Mouse (Mus musculus) cerebellum, postnatal 36 days (tissue): ENCODE measurements around the gene Aco2.
A peak's percentile ranks its signal among the peaks of the same experiment; 100 is the strongest.
"Not testable (repeated sequence)": the region's sequence is repeated elsewhere in the genome, so short reads cannot be mapped to it uniquely, and the experiment has no call there.

Experiments used
- DNase-seq, 2 experiments: peaks; one replicate each; pipeline ENCODE4 v3.0.0; 2021 to 2022; ENCODE audit warnings: mixed read lengths in 2 of 2

The Aco2 gene

DNA sequence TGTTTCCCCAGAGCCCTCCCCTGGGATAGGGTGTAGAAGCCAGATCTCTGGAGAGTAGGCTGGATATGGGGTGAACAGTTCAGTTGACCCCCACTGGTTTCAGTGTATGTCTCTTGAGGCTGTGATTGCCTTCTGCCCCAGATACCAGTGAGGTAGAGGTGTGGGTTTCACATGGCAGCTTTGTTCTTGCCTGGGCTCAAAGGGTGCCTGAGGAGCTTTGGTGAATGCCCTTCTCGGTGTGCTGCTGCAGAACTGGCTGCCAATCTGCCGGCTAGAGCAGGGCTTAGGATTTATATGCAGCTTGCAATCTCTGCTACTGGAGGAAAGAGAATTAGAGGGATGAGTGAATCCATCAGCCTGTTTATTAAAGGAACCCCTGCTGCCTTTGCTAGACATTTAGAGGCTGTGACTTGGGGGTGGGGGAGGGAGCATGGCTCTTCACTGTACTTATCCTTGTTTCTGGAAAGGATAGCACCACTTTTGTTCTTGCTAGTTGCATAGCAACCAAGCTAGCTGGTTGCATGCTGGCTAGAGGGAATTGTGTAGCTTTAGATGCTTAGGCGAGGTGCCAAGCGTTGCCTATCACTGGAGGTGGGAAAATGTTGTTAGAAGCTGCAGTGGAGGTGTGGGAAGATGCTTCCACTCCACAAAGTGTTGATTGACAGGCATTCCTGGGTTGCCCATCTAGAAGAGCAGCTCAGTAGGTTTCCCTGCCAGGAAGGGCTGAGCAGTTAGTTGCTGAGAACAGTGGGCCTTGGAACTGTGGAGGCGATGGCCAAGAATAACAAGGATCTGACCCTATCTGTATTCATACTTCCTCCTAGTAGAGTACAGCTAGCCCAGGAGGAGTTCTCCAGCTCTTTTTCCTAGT, 7.7 kb downstream of the Aco2 start:
- no peak for DNase-seq

DNA sequence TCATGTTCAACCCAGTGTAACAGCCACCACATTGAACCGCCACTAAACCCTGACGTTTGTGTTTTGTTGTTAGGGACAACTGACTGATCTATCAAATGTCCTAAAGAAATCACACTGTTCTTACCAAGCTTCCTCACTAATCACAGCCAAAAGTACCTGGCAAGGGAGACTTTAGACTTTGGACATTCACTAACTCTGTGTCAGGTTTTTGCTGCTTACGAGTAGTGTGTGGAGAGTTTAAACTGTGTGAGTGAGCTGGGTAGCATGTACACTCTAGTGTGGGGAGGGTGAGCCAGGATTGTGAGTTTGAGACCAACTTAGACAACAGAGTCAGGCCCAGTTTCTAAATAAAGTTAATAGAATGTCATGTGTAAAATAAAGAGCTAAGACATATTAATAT, 10.2 kb downstream of the Aco2 start:
- no peak for DNase-seq

- no peak for DNase-seq
Observed at GRCm38 (mm10) chr15:81885418-81885934, 13.4 kb downstream of the Aco2 start.

- no peak for DNase-seq
Observed at GRCm38 (mm10) chr15:81886795-81887550, 14.9 kb downstream of the Aco2 start.

DNA sequence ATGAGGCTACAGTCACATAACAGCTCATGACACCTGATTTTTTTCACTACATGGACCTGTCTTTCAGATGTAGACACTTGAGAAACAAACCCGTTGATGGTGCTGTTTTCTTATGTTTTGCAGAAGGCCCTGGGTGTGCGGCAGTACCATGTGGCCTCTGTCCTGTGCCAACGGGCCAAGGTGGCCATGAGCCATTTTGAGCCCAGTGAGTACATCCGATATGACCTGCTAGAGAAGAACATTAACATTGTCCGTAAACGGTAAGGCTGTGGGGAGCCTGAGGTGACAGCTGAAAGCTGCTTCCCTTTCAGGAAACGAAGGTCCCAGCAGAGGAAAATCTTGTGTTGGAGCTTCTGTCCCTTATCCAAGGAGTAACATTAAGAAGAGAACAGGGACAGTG, 17.1 kb downstream of the Aco2 start:
- peak; percentile 73 to 74 for DNase-seq

GRCm38 (mm10) chr15:81891140-81891802, 19.2 kb downstream of the Aco2 start:
- no peak for DNase-seq

GRCm38 (mm10) chr15:81891822-81892580, 19.9 kb downstream of the Aco2 start:
- no peak for DNase-seq

GRCm38 (mm10) chr15:81894002-81894401, 21.9 kb downstream of the Aco2 start:
- DNase-seq: no peak

DNA sequence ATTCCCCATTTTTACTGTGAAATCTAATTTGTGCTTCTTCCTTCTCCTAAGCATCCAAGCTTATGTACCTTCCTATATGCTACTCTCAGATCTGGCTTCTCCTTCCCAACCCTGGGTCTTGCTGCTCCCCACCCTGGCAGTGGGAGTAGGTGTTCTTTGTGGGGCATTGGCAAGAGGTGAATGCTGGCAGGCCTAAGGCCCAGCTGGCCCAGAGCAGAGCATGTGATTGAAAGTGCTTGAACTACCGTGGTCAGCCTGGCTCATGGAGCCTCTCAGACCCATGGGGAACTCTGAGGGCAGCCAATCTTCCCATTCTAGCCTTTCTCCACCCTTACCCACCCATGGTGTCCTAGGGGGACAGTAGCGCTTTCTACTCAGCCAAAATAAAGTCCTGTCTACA, 24.3 kb downstream of the Aco2 start:
- DNase-seq: no peak

DNA sequence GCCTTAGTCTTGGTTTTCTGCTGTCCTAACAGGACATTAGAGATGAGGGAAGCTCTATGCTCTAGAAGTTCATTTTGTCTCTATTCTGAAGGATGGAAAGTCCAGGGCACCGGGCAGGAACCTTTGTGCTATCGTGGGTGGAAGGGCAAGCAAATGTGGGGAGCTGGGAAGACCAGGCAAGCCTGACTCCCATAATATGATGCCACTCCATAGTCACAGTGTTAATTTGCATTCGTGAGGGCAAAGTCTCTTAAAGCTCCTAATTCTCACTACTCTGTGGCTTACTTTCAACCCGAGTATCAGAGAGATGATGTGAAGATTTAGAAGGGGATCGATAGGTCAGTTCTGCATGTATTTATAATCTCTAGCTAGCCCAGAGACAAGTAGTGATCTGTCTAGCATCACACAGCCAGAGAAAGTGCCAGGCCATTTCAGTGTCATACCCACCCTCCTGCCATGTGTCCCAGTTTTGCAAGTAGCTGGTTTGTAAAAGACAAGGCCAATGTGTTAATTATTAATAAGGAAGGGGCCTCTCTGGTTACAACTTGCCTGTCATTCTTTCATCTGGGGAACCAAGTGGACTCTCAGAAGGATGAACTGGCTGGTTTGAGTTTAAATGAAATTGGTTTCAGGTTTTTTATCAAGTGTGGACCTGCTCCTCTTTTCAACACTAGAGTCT, 25.6 kb downstream of the Aco2 start:
- no peak for DNase-seq

- peak; percentile 49 to 61 for DNase-seq
Observed at GRCm38 (mm10) chr15:81898751-81899150, 26.6 kb downstream of the Aco2 start.

GRCm38 (mm10) chr15:81904939-81905338, 32.8 kb downstream of the Aco2 start:
- DNase-seq: peak; percentile 82 to 83

- DNase-seq: no peak
Observed at GRCm38 (mm10) chr15:81907953-81908352, 35.8 kb downstream of the Aco2 start.

DNA sequence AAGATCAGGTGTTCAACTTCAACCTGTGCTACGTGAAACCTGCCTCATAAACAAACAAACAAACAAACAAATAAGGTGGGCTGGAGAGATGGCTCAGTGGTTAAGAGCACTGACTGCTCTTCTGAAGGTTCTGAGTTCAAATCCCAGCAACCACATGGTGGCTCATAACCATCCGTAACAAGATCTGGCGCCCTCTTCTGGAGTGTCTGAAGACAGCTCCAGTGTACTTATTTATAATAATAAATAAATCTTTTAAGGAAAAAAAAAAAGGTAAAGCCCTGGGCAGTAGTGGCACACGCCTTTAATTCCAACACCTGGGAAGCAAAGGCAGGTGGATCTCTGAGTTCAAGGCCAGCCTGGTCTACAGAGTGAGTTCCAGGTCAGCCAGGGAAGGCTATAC, 36.7 kb downstream of the Aco2 start:
- not testable (repeated sequence) for DNase-seq

DNA sequence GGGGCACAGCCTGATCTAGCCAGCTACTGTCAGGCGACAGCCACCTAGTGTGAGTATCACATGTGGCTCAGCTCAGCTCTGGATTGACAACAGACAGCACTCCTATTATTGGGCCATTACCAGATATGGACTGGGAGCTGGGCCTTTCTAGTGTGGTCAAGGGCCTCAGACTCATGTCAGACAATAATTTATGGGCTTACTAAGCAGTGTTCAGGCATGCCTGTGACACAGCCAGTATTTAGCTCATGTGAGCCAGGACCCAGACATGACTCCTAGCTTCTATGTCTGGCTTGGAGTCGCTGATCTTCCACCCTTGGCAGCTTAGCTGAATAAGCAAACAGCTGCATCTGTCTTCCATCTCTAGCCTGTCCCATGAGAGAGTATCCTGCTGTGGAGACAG, 40.4 kb downstream of the Aco2 start:
- DNase-seq: no peak

GRCm38 (mm10) chr15:81914668-81915067, 42.6 kb downstream of the Aco2 start:
- DNase-seq: no peak

DNA sequence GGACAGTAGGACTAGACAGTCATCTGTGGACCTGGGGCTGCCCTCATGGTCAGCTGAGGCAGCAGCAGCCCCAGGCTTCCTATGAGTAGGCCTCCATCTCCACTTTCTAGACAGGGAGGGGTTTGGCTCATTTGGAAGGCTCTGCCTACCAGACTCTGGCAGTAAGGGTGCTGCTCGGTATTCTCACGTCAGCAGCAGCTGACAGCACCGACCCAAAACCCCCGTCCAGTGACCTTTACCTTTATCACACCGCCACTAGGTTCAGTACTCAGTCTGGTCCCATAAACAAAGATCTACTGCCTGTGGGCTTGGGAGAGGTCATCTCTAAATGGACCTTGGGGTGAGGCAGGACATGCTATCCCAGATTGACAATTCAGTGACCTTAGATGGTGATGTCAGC, 43.6 kb downstream of the Aco2 start:
- DNase-seq: no peak

- DNase-seq: no peak
Observed at GRCm38 (mm10) chr15:81917201-81917600, 45.1 kb downstream of the Aco2 start.

DNA sequence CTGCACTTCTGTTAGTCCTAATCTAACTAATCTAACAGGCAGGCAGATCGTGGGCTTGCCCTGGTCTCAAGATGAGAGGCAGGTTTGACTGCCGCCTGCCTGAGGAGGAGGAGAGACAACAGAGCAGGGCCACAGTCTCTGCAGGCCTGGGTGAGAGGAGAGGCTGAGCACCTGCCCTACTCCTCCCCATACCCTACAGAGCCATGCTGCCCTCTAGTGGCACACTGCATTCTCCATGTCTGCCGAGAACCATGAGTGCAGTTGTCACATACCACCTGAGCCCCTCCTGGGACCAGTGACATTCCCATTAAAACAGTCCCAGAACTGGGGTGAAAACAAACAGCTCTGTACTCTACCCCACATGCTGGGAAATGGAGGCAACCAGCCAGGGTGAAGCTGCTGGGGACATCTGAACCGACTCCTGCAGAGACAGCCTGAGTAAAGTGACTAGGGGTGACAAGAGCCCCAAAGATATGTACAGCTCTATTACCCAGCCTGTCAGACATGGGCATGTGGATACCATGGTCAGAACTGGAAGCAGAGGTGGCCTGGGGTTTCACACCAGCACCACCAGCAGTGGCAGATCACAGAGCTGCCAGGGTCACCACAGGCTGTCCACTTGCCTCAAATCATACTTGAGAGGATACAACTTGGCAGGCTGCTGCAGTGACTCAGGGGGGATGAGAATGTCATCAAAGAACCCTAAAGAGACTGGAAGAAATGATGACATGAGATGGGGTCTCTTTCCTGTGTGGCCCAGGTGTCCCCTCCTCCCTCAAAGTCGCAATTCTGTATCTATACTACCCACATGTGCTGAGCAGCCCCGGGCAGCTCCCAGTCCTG, 45.7 kb downstream of the Aco2 start:
- peak; percentile 74 to 76 for DNase-seq

DNA sequence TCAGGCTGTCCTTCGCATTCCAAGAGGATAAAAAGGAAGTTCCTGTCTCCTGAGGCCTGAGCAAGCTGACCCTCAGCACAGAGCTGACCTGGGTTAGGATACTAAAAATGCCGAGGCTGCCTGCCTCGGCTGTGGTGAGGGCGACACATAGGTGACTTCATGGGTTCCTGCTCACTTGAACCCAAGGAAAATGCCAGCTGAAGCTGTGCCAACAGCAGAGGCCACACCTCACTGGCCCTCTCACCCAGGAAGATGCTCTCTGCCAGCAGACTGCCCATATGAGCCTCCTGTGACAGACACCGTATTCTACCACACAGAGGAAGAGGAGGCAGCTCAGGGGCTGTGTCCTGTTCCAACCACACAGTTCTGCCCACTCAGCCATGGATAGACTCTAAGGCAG, 47.0 kb downstream of the Aco2 start:
- no peak for DNase-seq
